Mouse (Mus musculus): ENCODE results near the gene Ust. TPM values are rescaled to one million over a fixed set of nuclear protein-coding genes. Genes with fewer than 3 reads are reported as not detected.

Ust gene
- polyA plus RNA-seq, 1 experiment from 2014 or later = 1.9 TPM

DNA sequence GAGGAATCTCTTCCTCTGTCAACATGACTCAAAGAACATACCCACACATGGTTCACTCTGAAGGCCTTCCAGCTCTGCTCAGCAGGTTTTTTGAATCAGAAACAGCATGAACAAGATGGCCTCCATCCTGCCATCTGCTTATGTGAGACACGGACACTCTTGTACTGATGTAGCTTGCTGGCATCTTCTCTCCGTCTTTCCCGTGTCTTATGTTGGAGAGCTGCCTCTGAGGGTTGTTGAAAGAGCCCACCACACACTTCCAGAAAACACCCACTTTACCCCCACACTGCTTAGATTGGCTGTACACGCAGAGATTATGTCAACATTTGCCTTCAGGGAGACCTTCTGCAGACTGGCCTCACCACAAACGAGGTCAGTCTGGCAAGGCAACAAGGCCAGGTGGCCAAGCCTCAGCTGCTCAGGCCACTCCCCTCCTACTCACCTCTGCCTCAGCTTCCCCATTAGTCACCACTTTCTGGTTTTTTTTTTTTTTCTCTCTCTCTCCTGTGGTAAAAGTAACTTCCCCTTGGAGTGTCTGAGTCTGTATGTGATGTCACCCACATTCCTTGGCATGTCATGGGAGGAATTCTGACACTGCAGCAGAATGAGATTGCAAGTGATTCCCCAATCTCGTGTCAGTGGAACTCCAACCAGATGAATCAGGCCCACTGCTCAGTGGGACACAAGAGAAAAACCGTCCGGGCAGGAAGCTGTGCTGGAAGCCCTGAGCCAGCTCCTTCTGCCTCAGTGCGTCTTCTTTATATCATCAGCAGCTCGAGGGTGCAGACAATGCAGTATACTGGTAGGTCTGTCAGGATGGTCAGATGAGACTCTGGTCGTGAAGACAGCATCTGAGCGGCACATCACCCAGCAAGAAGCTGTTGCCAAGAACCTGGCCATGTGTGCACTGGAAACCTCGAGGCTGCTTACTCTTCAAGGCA is 19.4 kb downstream of the Ust start:
- no peak overlapping the region for H3K27ac ChIP-seq
- 50% methylated on average over 13 of the region's 13 CpGs for WGBS
- no peaks in the 10 kb centered on the region for H3K27me3 ChIP-seq
- no peak overlapping the region for H3K4me2 ChIP-seq
- H3K9ac ChIP-seq = no peak overlapping the region
- H3K4me3 ChIP-seq = no peak overlapping the region
- no peaks in the 10 kb centered on the region for H3K9me3 ChIP-seq (replicated peaks)
- no peak for ATAC-seq (replicated peaks; ENCODE audit: insufficient number of reproducible peaks, insufficient read depth, low FRiP score, low read depth)
- H3K36me3 ChIP-seq = no peaks in the 10 kb centered on the region
- peaks cover 13% of the 10 kb centered on the region for H3K4me1 ChIP-seq (replicated peaks)

DNA sequence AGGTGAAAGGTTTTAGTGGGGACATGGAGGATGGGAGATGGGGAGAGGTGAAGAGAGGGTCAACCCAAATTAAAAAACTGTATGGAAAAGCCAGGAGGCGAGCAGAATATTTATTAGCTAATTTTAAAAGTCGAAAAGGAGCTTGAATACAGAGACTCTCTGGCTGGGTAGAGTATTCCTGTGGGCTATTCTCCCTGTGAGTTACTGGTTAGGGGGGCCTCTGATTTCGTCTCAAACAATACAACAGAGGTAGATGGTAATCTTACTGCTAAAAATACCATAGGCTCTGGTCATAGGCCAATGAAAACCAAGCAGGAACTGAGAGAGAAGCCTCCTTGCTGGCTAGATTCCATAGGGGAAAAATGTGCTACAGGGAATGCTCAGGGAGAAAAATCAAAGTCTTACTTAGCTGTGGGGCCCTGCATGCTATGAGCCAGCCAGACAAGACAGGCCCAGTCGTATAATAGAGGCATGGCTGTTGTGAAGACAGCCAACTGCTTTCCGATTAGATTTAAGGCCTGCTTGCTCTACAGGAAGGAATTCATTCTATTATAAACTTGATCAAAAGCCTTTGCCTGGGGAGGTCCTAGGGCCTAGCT is 23.0 kb downstream of the Ust start:
- H3K4me2 ChIP-seq = no peak overlapping the region
- no peaks in the 10 kb centered on the region for H3K9me3 ChIP-seq (replicated peaks)
- H3K4me1 ChIP-seq (replicated peaks) = peaks cover 13% of the 10 kb centered on the region
- ATAC-seq (replicated peaks; ENCODE audit: insufficient number of reproducible peaks, insufficient read depth, low FRiP score, low read depth) = no peak
- no peak overlapping the region for H3K9ac ChIP-seq
- no peaks in the 10 kb centered on the region for H3K36me3 ChIP-seq
- no peak overlapping the region for H3K4me3 ChIP-seq
- WGBS = 42% methylated on average over 5 of the region's 5 CpGs
- H3K27me3 ChIP-seq = no peaks in the 10 kb centered on the region
- peak overlapping the region; percentile 12; the same call in 1 of the 2 replicates for H3K27ac ChIP-seq

- WGBS = 92% methylated on average over 1 of the region's 1 CpGs
- Histone ChIP-seq H3K9me3 (replicated peaks) (no peaks in the 10 kb centered on the region), H3K9ac (no peak overlapping the region), H3K27me3 (no peaks in the 10 kb centered on the region), H3K27ac (no peak overlapping the region), H3K4me2 (no peak overlapping the region), H3K4me3 (no peak overlapping the region), H3K36me3 (no peaks in the 10 kb centered on the region), H3K4me1 (replicated peaks) (peaks cover 19% of the 10 kb centered on the region)
- ATAC-seq (replicated peaks; ENCODE audit: insufficient number of reproducible peaks, insufficient read depth, low FRiP score, low read depth) = no peak
Observed at GRCm38 (mm10) chr10:8491909-8492591, 26.6 kb downstream of the Ust start.

DNA sequence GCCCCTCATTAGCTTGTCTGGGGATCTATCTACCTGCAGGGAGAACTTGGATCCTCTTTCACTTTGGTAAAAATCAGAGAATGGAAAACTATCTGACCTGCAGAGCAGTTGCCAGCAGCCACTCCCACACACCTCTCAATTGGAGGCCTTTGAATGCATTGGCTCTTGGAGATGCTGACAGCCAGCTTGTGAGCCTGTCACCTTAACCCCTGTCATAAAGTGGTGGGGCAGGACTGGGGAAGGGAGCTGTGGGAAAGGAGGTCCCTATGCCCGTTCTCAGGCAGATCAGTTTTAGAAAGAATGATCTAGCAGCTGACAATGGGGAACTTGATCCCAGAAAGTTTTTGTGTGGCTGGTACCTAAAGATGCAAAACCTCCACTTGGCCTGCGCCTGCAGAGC is 31.2 kb downstream of the Ust start:
- Histone ChIP-seq H3K27ac (no peak overlapping the region), H3K27me3 (no peaks in the 10 kb centered on the region), H3K4me1 (replicated peaks) (0 out of 2 replicates have a peak, but pooled peaks cover 8% of the 10 kb centered on the region), H3K9ac (no peak overlapping the region), H3K9me3 (replicated peaks) (no peaks in the 10 kb centered on the region), H3K4me3 (no peak overlapping the region), H3K4me2 (no peak overlapping the region), H3K36me3 (no peaks in the 10 kb centered on the region)
- no peak for ATAC-seq (replicated peaks; ENCODE audit: insufficient number of reproducible peaks, insufficient read depth, low FRiP score, low read depth)
- WGBS = 61% methylated on average over 2 of the region's 2 CpGs

DNA sequence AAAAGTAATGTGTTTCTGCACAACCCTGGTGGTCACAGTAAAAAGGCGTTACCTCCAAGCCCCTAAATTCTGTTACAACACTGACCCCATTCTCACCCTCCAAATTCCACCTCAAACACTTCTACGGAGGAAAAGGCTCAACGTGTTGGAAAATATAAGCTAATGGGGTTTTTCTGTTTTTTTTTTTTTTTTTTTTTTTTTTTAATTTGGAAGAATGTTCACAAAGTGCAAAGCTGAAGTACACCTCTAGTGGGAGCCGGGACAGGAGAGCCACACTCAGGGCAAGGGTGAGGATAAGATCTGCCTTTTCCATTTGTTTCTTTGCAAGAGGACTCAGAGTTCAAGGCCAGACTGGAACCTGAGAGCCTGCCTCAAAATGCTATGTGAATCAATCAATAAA is 34.1 kb downstream of the Ust start:
- Histone ChIP-seq H3K4me1 (replicated peaks) (0 out of 2 replicates have a peak, but pooled peaks cover 6% of the 10 kb centered on the region), H3K4me3 (no peak overlapping the region), H3K27me3 (no peaks in the 10 kb centered on the region), H3K36me3 (no peaks in the 10 kb centered on the region), H3K4me2 (no peak overlapping the region), H3K27ac (no peak overlapping the region), H3K9me3 (replicated peaks) (no peaks in the 10 kb centered on the region), H3K9ac (no peak overlapping the region)
- 87% methylated on average over 4 of the region's 4 CpGs for whole genome bisulfite sequencing
- ATAC-seq (replicated peaks; ENCODE audit: insufficient number of reproducible peaks, insufficient read depth, low FRiP score, low read depth) = no peak

GRCm38 (mm10) chr10:8482779-8483178 is 35.8 kb downstream of the Ust start:
- Histone ChIP-seq H3K4me1 (replicated peaks) (no peaks in the 10 kb centered on the region), H3K9ac (no peak overlapping the region), H3K27ac (no peak overlapping the region), H3K36me3 (no peaks in the 10 kb centered on the region), H3K4me3 (no peak overlapping the region), H3K4me2 (no peak overlapping the region), H3K9me3 (replicated peaks) (no peaks in the 10 kb centered on the region), H3K27me3 (no peaks in the 10 kb centered on the region)
- no peak for ATAC-seq (replicated peaks; ENCODE audit: insufficient number of reproducible peaks, insufficient read depth, low FRiP score, low read depth)
- WGBS = 92% methylated on average over 4 of the region's 4 CpGs

DNA sequence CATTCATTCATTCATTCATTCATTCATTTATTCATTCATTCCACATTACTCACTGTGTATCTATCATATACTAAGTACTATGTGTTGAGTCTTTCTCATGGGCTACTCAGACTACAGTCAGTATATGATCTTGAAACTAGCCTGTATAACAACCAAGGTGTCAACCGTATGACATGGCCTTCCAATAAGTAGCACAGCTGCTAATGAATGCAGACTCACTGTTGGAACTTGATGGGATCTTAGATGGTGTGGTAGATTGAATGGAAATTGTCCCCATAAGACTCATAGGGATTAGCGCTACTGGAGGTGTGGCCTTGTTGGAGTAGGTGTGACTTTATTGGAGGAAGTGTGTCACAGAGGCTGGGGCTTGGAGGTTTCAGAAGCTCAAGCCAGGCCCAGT is 38.8 kb downstream of the Ust start:
- 99% methylated on average over 2 of the region's 2 CpGs for WGBS
- no peaks in the 10 kb centered on the region for H3K36me3 ChIP-seq
- no peaks in the 10 kb centered on the region for H3K27me3 ChIP-seq
- H3K9ac ChIP-seq = no peak overlapping the region
- H3K4me3 ChIP-seq = no peak overlapping the region
- H3K4me1 ChIP-seq (replicated peaks) = no peaks in the 10 kb centered on the region
- H3K27ac ChIP-seq = no peak overlapping the region
- H3K9me3 ChIP-seq (replicated peaks) = no peaks in the 10 kb centered on the region
- no peak overlapping the region for H3K4me2 ChIP-seq
- ATAC-seq (replicated peaks; ENCODE audit: insufficient number of reproducible peaks, insufficient read depth, low FRiP score, low read depth) = no peak

DNA sequence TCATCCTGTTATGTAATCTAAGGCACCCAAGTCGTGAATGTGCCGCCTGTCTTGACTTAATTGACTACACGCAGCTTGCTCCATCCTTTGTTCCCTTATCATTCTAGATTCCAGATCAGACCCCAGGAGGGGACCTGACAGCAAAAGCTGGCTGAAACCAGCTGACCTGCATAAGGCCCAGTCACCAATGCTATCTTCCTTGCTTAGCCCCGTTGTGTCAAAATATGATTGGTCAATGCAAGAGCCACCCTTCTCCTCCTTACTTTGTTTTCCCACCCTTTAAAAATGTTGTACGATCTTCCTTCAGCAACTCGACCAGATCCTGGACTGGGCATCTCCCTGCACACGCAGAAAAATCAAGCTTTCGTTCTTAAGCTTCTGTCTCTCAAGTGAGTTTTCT is 40.7 kb downstream of the Ust start:
- no peak for ATAC-seq (replicated peaks; ENCODE audit: insufficient number of reproducible peaks, insufficient read depth, low FRiP score, low read depth)
- no peak overlapping the region for H3K9ac ChIP-seq
- H3K36me3 ChIP-seq = no peaks in the 10 kb centered on the region
- H3K4me1 ChIP-seq (replicated peaks) = no peaks in the 10 kb centered on the region
- no peaks in the 10 kb centered on the region for H3K9me3 ChIP-seq (replicated peaks)
- no peak overlapping the region for H3K4me3 ChIP-seq
- H3K4me2 ChIP-seq = no peak overlapping the region
- H3K27me3 ChIP-seq = no peaks in the 10 kb centered on the region
- 83% methylated on average over 8 of the region's 8 CpGs for WGBS
- no peak overlapping the region for H3K27ac ChIP-seq

GRCm38 (mm10) chr10:8471995-8472394 is 46.6 kb downstream of the Ust start:
- no peak overlapping the region for H3K4me2 ChIP-seq
- no peaks in the 10 kb centered on the region for H3K36me3 ChIP-seq
- no peaks in the 10 kb centered on the region for H3K9me3 ChIP-seq (replicated peaks)
- H3K27me3 ChIP-seq = no peaks in the 10 kb centered on the region
- no peak for ATAC-seq (replicated peaks; ENCODE audit: insufficient number of reproducible peaks, insufficient read depth, low FRiP score, low read depth)
- no peak overlapping the region for H3K4me3 ChIP-seq
- WGBS = 64% methylated on average over 12 of the region's 12 CpGs
- peaks cover 4% of the 10 kb centered on the region; the same call in 1 of the 2 replicates for H3K4me1 ChIP-seq (replicated peaks)
- no peak overlapping the region for H3K27ac ChIP-seq
- no peak overlapping the region for H3K9ac ChIP-seq

- 66% methylated on average over 5 of the region's 5 CpGs for WGBS
- no peak overlapping the region for H3K4me2 ChIP-seq
- peaks cover 5% of the 10 kb centered on the region; the same call in 1 of the 2 replicates for H3K4me1 ChIP-seq (replicated peaks)
- no peaks in the 10 kb centered on the region for H3K9me3 ChIP-seq (replicated peaks)
- ATAC-seq (replicated peaks; ENCODE audit: insufficient number of reproducible peaks, insufficient read depth, low FRiP score, low read depth) = no peak
- no peaks in the 10 kb centered on the region for H3K36me3 ChIP-seq
- no peak overlapping the region for H3K9ac ChIP-seq
- no peak overlapping the region for H3K4me3 ChIP-seq
- no peak overlapping the region for H3K27ac ChIP-seq
- H3K27me3 ChIP-seq = no peaks in the 10 kb centered on the region
Observed at GRCm38 (mm10) chr10:8471012-8471411, 47.6 kb downstream of the Ust start.

DNA sequence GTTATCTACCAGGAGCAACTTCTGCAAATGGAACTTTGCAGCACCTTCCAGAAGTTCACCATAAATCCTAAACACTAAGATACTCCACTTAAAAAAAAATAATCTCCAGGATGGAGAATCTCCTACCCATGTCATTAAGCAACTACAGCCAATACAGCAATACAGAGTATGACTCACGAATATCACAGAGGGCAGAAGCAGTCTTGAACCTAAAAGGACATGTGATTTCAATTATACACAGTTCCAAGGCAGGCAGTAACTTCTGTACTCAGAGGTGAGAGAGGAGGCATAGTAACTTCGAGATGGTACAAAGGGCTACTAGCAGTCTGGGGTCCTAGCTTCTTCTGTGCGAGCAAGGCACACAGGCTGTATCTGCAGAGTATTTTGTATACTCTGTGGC is 49.1 kb downstream of the Ust start:
- no peak overlapping the region for H3K4me3 ChIP-seq
- H3K27ac ChIP-seq = no peak overlapping the region
- no peak for ATAC-seq (replicated peaks; ENCODE audit: insufficient number of reproducible peaks, insufficient read depth, low FRiP score, low read depth)
- H3K36me3 ChIP-seq = no peaks in the 10 kb centered on the region
- no peaks in the 10 kb centered on the region for H3K27me3 ChIP-seq
- no peak overlapping the region for H3K4me2 ChIP-seq
- no peak overlapping the region for H3K9ac ChIP-seq
- peaks cover 5% of the 10 kb centered on the region; the same call in 1 of the 2 replicates for H3K4me1 ChIP-seq (replicated peaks)
- WGBS = 75% methylated on average over 3 of the region's 3 CpGs
- no peaks in the 10 kb centered on the region for H3K9me3 ChIP-seq (replicated peaks)

Data from heart, embryonic 15.5 days (tissue).